Mouse (Mus musculus) MN1 (cell line): ENCODE measurements around the gene Sept9.
A peak's percentile ranks its signal among the peaks of the same experiment; 100 is the strongest.

Source experiments
- DNase-seq: peaks from one replicate; pipeline ENCODE4 v3.0.0-alpha.2; 2016; ENCODE audit warnings: low spot score

Gene Sept9

DNA sequence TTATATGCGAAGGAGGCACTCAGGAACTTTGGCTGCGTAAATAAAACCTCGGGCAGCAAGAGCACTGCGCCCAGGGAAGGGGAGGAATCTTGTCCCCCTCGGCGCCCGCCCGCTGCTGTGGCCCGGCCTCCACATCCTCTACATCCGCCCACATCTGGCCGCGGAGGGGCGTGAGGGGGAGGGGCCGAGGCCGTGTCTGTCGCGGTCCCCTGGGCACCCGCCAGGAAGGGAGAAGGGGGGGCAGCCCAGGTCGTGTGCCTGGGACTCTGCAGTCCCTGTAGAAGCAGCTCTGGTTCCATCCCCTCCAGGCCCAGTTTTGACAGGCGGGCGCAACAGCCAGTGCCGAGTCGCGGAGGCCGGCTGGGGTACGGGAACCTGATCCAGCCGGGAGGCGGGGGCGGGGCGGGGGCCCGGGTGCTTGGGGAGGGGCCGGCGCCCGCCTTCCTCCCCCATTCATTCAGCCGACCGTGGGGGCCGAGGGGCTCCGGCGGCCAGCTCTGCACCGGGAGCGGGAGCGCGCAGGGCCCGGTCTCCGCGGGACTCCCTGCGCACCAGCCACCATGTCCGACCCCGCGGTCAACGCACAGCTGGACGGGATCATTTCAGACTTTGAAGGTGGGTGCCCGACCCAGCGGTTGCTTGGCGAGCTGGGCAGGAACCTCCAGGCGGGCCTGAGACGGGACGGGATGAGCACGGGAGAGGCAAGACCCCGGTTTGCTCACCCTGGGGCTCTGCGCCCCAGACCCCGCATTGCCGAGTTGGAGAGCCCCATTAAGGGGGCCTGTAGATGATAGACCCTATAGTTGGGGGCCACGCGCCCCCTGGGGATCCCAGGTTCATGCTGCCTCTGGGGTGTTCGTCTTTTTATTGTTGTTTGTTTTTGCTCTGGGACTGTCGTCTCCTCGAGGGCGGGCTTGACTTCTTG lies 66.8 kb downstream of the Sept9 start:
- DNase-seq: peak; percentile 89

DNA sequence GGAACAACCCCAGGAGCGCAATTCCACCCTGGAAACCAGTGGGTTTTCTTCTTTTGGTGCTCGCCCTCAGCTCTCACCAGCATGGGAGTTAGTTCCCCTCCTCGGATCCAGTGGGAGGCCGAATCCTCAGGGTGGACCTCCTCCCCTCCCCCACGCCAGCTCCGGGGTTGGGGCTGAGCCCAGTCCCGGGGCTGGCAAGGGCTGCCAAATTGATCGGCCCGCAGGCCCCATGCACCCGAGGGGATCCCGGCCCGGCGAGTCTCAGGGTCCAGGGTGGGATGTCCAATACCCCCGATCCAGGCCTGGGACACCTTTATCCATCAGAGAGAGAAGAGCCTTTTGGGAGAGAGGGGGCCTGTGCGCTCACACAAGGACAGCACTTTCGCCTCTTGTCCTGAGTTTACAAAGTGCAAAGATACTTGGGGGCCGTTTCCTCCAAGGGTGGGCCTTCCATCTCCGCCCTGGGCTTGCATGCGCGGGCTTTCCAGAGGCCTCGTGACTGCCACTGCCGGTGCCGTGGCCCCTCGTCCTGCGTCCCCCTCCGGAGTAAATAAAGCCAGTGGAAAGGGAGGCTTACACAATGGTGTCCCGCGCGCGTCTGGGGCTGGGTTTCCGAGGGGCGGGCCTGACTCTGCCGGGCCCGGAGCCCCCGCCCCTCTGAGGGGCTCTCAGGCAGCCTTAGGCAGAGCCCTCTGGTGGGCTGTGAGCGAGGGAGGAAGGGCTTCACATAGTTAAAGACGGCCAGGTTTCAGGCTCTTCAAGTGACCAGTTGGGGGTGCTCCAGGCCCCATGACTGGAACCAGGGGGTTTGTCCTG lies 67.7 kb downstream of the Sept9 start:
- peak; percentile 68 for DNase-seq

- no peak for DNase-seq
These were observed 68.4 kb downstream of the Sept9 start for GRCm38 (mm10) chr11:117267828-117268227.

GRCm38 (mm10) chr11:117268304-117268956 lies 69.0 kb downstream of the Sept9 start:
- peak; percentile 60 for DNase-seq

- DNase-seq: peak; percentile 46
These were observed 69.7 kb downstream of the Sept9 start for GRCm38 (mm10) chr11:117269053-117269702.

GRCm38 (mm10) chr11:117269946-117270345 lies 70.5 kb downstream of the Sept9 start:
- DNase-seq: peak; percentile 57

GRCm38 (mm10) chr11:117274973-117275372 lies 75.5 kb downstream of the Sept9 start:
- no peak for DNase-seq

- DNase-seq: peak; percentile 63
These were observed 76.5 kb downstream of the Sept9 start for GRCm38 (mm10) chr11:117275999-117276398.

DNA sequence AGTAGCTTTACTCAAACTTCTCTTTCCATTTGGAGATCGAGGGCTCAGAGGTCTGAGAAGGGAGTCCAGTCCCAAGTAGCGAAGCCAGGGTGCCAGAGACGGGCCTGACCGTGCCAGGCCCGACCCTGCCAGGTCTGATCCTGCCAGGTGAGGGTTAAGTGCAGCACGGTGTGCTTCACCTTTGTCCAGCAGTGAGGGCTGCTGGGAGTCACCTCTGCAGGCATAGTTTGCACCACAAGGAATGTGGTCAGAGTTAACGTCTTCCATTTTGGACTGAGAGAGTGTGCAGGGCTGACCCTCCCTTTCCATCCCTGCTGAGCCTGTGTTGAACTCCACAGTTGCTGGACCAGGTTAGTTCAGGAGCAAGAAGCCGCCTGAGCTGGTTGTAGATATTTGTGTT lies 77.5 kb downstream of the Sept9 start:
- DNase-seq: no peak

- DNase-seq: no peak
These were observed 78.7 kb downstream of the Sept9 start for GRCm38 (mm10) chr11:117278113-117278512.

GRCm38 (mm10) chr11:117278514-117278913 lies 79.1 kb downstream of the Sept9 start:
- peak; percentile 40 for DNase-seq

DNA sequence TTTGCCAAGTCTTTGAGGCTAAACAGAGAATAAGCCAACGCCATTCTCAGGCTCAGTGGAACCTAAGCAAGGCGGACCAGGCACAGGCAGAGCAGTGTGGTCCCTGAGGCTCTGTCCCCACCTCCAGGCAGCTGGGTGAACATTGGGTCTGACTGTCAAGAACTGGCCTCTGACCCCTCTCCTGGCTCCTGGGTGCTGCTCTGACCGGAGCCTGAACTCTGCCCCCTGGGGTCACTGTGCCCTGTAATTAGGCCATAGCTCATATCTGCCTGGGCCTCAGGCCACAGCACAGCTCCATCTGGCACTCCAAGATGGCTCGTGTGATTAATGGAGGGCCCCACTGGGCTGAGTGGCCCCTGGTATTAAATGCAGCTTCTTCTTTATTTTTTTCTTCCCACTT lies 80.5 kb downstream of the Sept9 start:
- no peak for DNase-seq

DNA sequence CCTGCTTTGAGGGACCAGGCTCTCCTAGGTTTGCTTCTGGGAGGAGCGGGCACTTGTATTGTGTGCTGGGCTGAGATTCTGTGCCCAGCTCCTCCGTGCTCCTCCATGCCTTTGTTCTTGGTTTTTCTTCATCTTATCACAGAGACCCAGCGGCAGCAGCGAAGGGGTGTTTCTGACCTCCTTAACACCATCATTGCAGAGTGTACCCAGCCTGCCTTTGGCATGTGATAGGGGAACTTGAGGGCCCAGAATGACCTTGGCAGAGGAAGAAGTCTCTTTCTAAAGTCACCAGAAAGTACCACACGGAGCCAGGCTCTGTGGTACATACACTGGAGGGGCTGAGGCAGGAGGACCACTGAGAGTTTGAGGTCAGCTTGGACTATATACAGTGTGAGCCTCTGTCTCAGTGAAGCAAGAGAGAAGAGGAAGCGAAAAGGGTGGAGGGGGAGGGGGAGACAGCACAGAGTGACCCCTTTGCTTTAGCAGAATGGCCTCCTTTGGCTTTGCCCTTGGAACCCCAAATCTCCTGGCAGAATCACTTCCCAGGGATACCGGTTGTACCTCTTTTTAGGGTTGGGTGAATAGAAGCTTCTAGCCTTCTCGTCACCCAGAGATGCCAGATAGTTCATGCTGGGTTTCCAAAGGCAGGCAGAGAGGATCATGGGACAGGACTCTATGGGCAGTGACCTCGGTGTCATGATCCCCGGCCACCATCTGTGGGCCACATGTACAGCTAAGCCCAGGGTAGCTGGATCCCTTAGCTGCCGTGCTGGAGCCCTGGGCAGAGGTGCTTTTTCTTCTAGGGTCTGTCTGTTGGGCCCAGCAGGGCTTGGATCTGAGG lies 83.8 kb downstream of the Sept9 start:
- no peak for DNase-seq

- no peak for DNase-seq
These were observed 84.5 kb downstream of the Sept9 start for GRCm38 (mm10) chr11:117283889-117284450.

GRCm38 (mm10) chr11:117284721-117285605 lies 85.5 kb downstream of the Sept9 start:
- no peak for DNase-seq

GRCm38 (mm10) chr11:117285606-117285931 lies 86.1 kb downstream of the Sept9 start:
- no peak for DNase-seq

GRCm38 (mm10) chr11:117287792-117288191 lies 88.3 kb downstream of the Sept9 start:
- no peak for DNase-seq

- DNase-seq: no peak
These were observed 89.3 kb downstream of the Sept9 start for GRCm38 (mm10) chr11:117288765-117289164.

GRCm38 (mm10) chr11:117291271-117292059 lies 92.0 kb downstream of the Sept9 start:
- no peak for DNase-seq
